ENCODE assay signal across 35 mouse cellular contexts in genomic region chr5:77261137-77261536, GRCm38 (mm10). TPM values are rescaled to one million over a fixed set of nuclear protein-coding genes. Genes with fewer than 3 reads are reported as not detected.
"Had no signal": no experiment of that assay in that cellular context is flagged by ENCODE, and none has a peak within 500 bp of the region (broad histone marks: within the 10 kb centered on the region; RNA-seq: fewer than 3 reads in every experiment).

No protein-coding gene starts in this region.

- H3K9ac ChIP-seq: heart, embryonic 13.5 days; heart, embryonic 15.5 days; hindbrain, embryonic 13.5 days; hindbrain, embryonic 15.5 days; kidney, embryonic 15.5 days; limb, embryonic 13.5 days; limb, embryonic 15.5 days; liver, embryonic 12.5 days; liver, embryonic 14.5 days had no signal

- H3K4me3 ChIP-seq: gastrocnemius, adult 2 months; heart, adult 2 months; heart, embryonic 13.5 days; heart, embryonic 15.5 days; hindbrain, embryonic 13.5 days; hindbrain, embryonic 15.5 days; kidney, embryonic 15.5 days; limb, embryonic 13.5 days; limb, embryonic 15.5 days; liver, embryonic 12.5 days had no signal

- H3K36me3 ChIP-seq: heart, embryonic 13.5 days; heart, embryonic 15.5 days; hindbrain, embryonic 13.5 days; hindbrain, embryonic 15.5 days; kidney, embryonic 15.5 days; limb, embryonic 13.5 days; limb, embryonic 15.5 days; liver, embryonic 12.5 days had no signal

- H3K27me3 ChIP-seq: heart, embryonic 13.5 days; heart, embryonic 15.5 days; hindbrain, embryonic 13.5 days; hindbrain, embryonic 15.5 days; kidney, embryonic 15.5 days; limb, embryonic 13.5 days; limb, embryonic 15.5 days; liver, embryonic 12.5 days had no signal

- DNase-seq: gastrocnemius, adult 2 months; gastrocnemius, postnatal 10 days; gastrocnemius, postnatal 25 days; heart, adult 2 months; heart, postnatal 14 days; heart, postnatal 36 days; kidney, adult 11 months; kidney, adult 2 months; kidney, adult 9 months; kidney, postnatal 14 days; kidney, postnatal 36 days; layer of hippocampus, adult 9-11 months; layer of hippocampus, postnatal 36 days; left cerebral cortex, postnatal 4 days had no signal

- H3K4me1 ChIP-seq: heart, embryonic 13.5 days; limb, embryonic 13.5 days had no signal

- H3K27ac ChIP-seq: gastrocnemius, adult 2 months; heart, adult 2 months; heart, embryonic 13.5 days; heart, embryonic 15.5 days; hindbrain, embryonic 13.5 days; hindbrain, embryonic 15.5 days; hindbrain, postnatal 0 days; kidney, embryonic 15.5 days; kidney, postnatal 0 days; limb, embryonic 13.5 days; limb, embryonic 15.5 days; liver, embryonic 12.5 days; liver, embryonic 14.5 days had no signal

- H3K9me3 ChIP-seq: heart, embryonic 13.5 days; heart, embryonic 15.5 days; hindbrain, embryonic 13.5 days; hindbrain, embryonic 15.5 days; kidney, embryonic 15.5 days; limb, embryonic 13.5 days; limb, embryonic 15.5 days; liver, embryonic 12.5 days had no signal

RNA-seq across cellular contexts. Expression of gene Spink2, which starts 49.9 kb away (rescaled TPM):
- total RNA-seq: gastrocnemius, adult 2 months; gastrocnemius, postnatal 25 days; granulocyte monocyte progenitor cell, adult 5-6 weeks; heart, adult 2 months; hematopoietic stem cell, adult 5-6 weeks; hindbrain, postnatal 0 days; layer of hippocampus, adult 18-20 months; layer of hippocampus, adult 8-10 months; layer of hippocampus, postnatal 14 days; layer of hippocampus, postnatal 36 days; left cerebral cortex, adult 18-20 months; left cerebral cortex, adult 8-10 months; left cerebral cortex, postnatal 10 days; left cerebral cortex, postnatal 25 days; left cerebral cortex, postnatal 4 days; liver, adult 2 months had no signal
- polyA plus RNA-seq: liver, adult 2 months; liver, embryonic 12.5 days had no signal
